Mouse (Mus musculus) embryonic facial prominence, embryonic 11.5 days (tissue): ENCODE measurements around the gene Pcbp4. TPM values are rescaled to one million over a fixed set of nuclear protein-coding genes. Genes with fewer than 3 reads are reported as not detected.
A peak's percentile ranks its signal among the peaks of the same experiment; 100 is the strongest.

Source experiments
- ATAC-seq: fragments of 200-750 bp; cut with Nextera tagmentation; replicated peaks from 2 replicates; pipeline ENCODE4 v1.8.0; 2017; ENCODE audit warnings: low read depth; ENCODE audit not compliant: insufficient number of reproducible peaks, low FRiP score, low TSS enrichment
- DNase-seq: peaks from one replicate; pipeline ENCODE4 v3.0.0-alpha.2; 2015; ENCODE audit warnings: low spot score
- H3K27ac ChIP-seq: fragments of 300-500 bp; sonication (generic); replicated peaks from 2 replicates; pipeline ENCODE4 v1.5.1; 2014; ENCODE audit warnings: mild to moderate bottlenecking, low read depth, low read length, control low read depth
- H3K27me3 ChIP-seq: fragments of 300-500 bp; sonication (generic); 2 replicates; pipeline ENCODE4 v1.6.1; 2014; ENCODE audit warnings: mild to moderate bottlenecking, low read length, moderate library complexity, mixed read lengths; ENCODE audit not compliant: control insufficient read depth, insufficient read depth
- H3K36me3 ChIP-seq: fragments of 300-500 bp; sonication (generic); replicated peaks from 2 replicates; pipeline ENCODE4 v1.6.1; 2014; ENCODE audit warnings: low read depth, mild to moderate bottlenecking, low read length, moderate library complexity, mixed read lengths; ENCODE audit not compliant: control insufficient read depth, insufficient read depth
- H3K4me1 ChIP-seq: fragments of 300-500 bp; sonication (generic); 2 replicates; pipeline ENCODE4 v1.6.1; 2014; ENCODE audit warnings: low read length, mixed read lengths; ENCODE audit not compliant: control insufficient read depth, insufficient read depth
- H3K4me2 ChIP-seq: fragments of 300-500 bp; sonication (generic); 2 replicates; pipeline ENCODE4 v1.6.1; 2014; ENCODE audit warnings: low read depth, mild to moderate bottlenecking, control low read depth, low read length, moderate library complexity
- H3K4me3 ChIP-seq: fragments of 300-500 bp; sonication (generic); 2 replicates; pipeline ENCODE4 v1.5.1; 2014; ENCODE audit warnings: low read depth, low read length, control low read depth
- H3K9ac ChIP-seq: fragments of 300-500 bp; sonication (generic); replicated peaks from 2 replicates; pipeline ENCODE4 v1.6.1; 2014; ENCODE audit warnings: mild to moderate bottlenecking, control low read depth, low read length
- H3K9me3 ChIP-seq: fragments of 300-500 bp; sonication (generic); replicated peaks from 2 replicates; pipeline ENCODE4 v1.6.1; 2016; ENCODE audit warnings: mild to moderate bottlenecking, low read length, inconsistent platforms, mixed read lengths; ENCODE audit not compliant: control insufficient read depth
- WGBS: fragments of 180-500 bp; shearing (Covaris S2); extraction: QIAGEN DNeasy Blood & Tissue Kit; methylation state at CpG from one replicate; pipeline ENCODE4 v1.1.7; 2014; 5-methylcytosine and 5-hydroxymethylcytosine counted together
- polyA plus RNA-seq: library from polyadenylated mRNA; unstranded; fragments of >200 nt; fragmentation: Nextera tagmentation; extraction: Ambion mirVana; gene quantifications from 2 replicates; pipeline ENCODE4 v1.2.1, GENCODE M21; 2014

Gene Pcbp4
- polyA plus RNA-seq, 1 experiment from 2014 or later: 165 TPM

DNA sequence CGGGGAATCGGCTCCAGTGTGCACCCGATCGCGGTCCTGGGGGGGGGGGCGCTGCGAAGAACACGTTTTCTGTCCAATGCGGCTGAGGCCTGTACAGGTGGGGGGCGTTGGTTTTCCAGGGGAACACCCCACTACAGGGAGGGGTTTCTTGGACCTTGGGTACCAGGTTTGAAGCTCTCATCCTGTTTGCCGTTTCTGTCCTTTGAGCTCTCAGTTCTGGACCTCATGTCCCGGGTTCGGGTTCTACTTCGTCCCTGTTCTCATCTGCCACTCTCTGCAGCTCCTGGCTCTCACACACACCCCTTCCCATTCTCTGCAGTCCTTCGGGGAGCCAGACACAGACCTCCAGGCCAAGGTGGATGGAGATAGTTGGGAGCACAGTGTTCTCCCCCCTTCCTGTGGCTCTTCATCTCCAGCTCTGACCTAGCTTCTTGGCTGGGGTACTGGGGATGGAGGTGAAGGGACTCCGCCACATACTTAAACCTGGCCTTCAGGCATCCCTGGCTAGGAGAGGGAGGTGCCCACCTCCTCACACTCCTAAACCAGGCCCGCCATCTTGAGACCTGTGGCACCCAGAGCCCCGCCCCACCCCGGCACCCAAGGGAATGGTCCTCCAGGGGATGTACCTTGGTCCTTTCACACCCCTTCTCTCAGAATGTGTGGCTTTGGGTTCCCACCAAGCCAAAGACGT lies 1.1 kb downstream of the Pcbp4 start:
- H3K36me3 ChIP-seq: no peaks in the 10 kb centered on the region
- H3K27me3 ChIP-seq: no peaks in the 10 kb centered on the region
- H3K4me1 ChIP-seq: peaks cover 30% of the 10 kb centered on the region
- H3K9me3 ChIP-seq: no peaks in the 10 kb centered on the region
- peak overlapping the region; percentile 84 for H3K4me3 ChIP-seq
- WGBS: under 1% methylated on average over 13 of the region's 20 CpGs
- H3K27ac ChIP-seq: peak overlapping the region; percentile 93
- H3K4me2 ChIP-seq: peak overlapping the region; percentile 96
- ATAC-seq: 0 out of 2 replicates have a peak, but pooled peaks have one; percentile 0
- peak overlapping the region; percentile 83 for H3K9ac ChIP-seq
- peak; percentile 56 for DNase-seq

DNA sequence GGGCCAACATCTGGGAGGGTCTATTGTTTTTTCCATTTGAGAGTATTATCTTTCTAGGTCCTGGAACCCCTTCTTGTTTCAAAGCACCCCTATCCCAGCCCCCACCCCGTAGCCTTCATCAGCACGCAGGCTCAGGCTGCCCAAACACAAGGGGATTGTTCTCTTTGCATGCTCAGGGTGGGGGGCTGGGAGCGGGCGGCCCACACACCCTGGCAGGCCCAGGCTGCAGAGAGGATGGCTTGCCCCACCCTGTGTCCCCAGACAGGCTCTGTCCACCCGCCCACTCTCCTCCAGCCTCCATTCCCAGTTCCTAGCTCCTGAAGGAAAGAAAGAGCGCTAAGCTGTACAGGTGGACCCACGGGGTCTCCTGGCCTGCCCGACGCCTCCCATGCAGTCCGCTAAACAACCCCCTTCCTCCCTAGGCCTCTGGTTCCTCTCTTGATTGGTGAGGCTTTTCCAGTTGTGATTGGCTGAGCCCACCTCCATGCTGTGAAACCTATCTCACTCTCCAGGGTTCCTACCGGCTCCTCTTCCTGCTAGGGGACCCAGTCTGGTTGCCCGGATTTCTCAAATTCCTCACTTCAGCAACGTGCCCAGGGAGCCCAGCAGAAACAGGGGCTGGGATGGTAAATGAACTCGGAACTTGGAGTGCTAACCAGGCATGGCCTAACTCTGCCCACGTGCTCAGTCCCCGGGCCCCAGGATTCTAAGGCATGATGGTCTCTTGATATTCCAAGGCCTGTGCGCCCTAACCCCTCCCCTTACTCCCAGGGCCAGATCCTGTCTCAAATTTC lies 2.0 kb downstream of the Pcbp4 start:
- WGBS: under 1% methylated on average over 17 of the region's 17 CpGs
- Histone ChIP-seq H3K27me3 (no peaks in the 10 kb centered on the region), H3K36me3 (no peaks in the 10 kb centered on the region), H3K4me2 (peak overlapping the region; percentile 96), H3K4me3 (peak overlapping the region; percentile 84), H3K9me3 (no peaks in the 10 kb centered on the region), H3K4me1 (peaks cover 30% of the 10 kb centered on the region), H3K9ac (peak overlapping the region; percentile 83), H3K27ac (peak overlapping the region; percentile 93)
- ATAC-seq (no peak; the same call in 1 of the 2 replicates), DNase-seq (peak; percentile 77)

DNA sequence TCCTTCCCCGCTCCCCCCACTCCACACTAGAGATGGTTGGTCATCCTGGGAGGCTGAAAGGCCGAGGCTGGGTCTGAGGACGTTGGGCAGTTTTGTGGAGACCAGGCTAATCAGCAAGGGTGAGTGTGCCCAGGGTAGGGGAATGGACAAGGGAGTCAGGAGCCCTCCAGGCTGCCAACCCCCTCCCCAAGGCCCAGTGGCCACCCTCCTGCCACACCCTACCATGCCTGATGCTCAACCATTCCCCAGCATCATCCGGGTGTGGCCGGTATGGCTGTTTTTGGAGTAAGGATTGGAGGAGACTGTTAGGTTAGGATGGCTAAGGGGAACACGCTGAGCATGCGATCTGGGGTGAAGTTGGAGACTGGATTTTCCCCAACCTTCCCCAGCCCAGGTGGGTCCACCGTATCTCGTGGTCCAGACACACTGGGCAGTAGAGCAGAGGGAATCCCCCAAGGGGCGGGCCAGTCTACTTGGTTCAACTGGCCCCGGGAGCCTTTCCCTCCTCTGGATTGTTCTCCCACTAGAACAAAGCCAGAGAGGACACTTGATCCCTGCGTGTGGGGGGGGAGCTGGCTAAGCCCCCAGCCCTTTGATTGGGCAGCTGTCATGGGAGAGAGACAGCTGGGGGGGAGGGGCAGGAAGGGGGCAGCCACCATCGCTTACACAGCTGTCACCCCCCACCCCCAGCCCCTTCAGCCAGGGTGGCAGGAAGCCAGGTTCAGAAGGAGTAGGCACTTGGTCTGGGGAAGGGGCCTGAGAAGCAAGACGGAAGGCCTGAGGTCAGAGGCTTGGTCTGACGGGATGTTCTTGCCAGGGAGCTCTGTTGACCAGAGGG lies 3.5 kb downstream of the Pcbp4 start:
- Histone ChIP-seq H3K4me1 (peaks cover 26% of the 10 kb centered on the region), H3K9me3 (no peaks in the 10 kb centered on the region), H3K9ac (peak overlapping the region; percentile 83), H3K27me3 (no peaks in the 10 kb centered on the region), H3K4me2 (peak overlapping the region; percentile 96), H3K4me3 (peak overlapping the region; percentile 84), H3K27ac (peak overlapping the region; percentile 93), H3K36me3 (peaks cover 3% of the 10 kb centered on the region; the same call in 1 of the 2 replicates)
- 28% methylated on average over 13 of the region's 15 CpGs for WGBS
- DNase-seq: peak; percentile 73
- ATAC-seq: 0 out of 2 replicates have a peak, but pooled peaks have one; percentile 1

DNA sequence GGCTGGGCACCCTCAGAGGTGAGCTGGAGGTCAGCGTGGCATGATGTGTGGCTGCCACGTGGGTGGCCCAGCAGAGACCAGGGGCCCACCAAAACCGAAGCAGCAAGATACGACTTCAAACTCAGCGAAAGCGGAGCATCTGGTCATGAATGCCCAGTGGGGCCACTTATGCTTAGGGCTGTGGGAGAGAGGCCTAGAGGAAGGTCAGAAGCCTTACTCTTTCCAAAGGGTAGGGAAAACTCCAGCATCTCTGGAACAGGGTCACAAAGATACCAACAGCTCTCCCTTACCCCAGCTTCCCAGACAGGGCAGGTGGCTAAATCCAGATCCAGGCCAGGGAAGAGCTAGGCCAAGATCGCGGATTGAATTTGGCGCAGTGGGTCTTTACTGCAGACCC lies 4.1 kb downstream of the Pcbp4 start:
- Histone ChIP-seq H3K4me2 (peak overlapping the region; percentile 96), H3K4me1 (peaks cover 26% of the 10 kb centered on the region), H3K27ac (peak overlapping the region; percentile 93), H3K27me3 (no peaks in the 10 kb centered on the region), H3K9me3 (no peaks in the 10 kb centered on the region), H3K36me3 (peaks cover 3% of the 10 kb centered on the region; the same call in 1 of the 2 replicates), H3K4me3 (peak overlapping the region; percentile 84), H3K9ac (peak overlapping the region; percentile 83)
- no peak for ATAC-seq
- DNase-seq: peak; percentile 45
- 43% methylated on average over 9 of the region's 9 CpGs for WGBS

DNA sequence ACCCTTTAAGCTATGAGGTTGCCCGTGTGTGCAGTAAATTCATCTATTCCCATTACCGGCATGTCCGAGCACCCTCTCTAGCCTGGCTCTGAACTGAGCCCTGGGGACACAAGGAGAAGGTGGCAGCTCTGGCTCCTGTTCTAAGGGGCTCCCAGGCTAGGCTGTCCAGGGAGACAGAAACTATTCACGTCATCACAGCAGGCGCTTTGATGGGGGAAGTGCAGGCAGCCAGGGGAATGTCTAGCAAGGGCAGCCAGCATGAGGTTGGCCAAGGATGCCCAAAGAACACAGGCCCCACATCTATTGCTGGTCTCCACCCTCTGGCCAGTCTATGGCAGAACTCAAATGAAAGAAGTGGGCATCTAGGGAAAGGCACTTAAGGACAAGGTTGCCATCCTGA lies 4.8 kb downstream of the Pcbp4 start:
- Histone ChIP-seq H3K9ac (no peak overlapping the region; the same call in 1 of the 2 replicates), H3K4me1 (peaks cover 26% of the 10 kb centered on the region), H3K27ac (no peak overlapping the region)

DNA sequence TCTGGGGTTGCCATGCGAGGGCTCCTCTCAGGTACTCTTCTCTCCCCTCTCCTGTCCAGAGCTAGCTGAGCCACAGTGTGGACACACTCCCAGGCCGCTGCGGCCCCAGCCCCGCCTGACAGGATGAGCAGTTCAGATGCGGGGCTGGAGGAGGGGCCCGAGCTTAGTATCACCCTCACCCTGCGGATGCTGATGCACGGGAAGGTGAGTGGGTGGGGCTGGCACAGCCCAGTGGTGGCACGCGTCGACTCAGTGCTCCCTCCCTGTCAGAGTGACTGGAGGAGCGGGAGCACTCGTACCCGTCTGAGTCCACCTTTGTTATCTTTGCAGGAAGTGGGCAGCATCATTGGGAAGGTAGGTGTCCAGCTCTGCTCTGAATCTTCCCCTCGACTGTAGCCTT lies 6.9 kb downstream of the Pcbp4 start:
- DNase-seq (no peak), ATAC-seq (no peak)
- Histone ChIP-seq H3K4me3 (no peak overlapping the region), H3K4me1 (peaks cover 28% of the 10 kb centered on the region), H3K36me3 (peaks cover 11% of the 10 kb centered on the region), H3K27ac (no peak overlapping the region), H3K4me2 (no peak overlapping the region), H3K9ac (no peak overlapping the region), H3K9me3 (no peaks in the 10 kb centered on the region), H3K27me3 (no peaks in the 10 kb centered on the region)
- 79% methylated on average over 15 of the region's 15 CpGs for WGBS

More for the DNA sequence above, 4.8 kb downstream of the Pcbp4 start:
- ATAC-seq (no peak), DNase-seq (no peak)
- WGBS: 76% methylated on average over 5 of the region's 5 CpGs
- Histone ChIP-seq H3K36me3 (peaks cover 5% of the 10 kb centered on the region), H3K9me3 (no peaks in the 10 kb centered on the region), H3K27me3 (no peaks in the 10 kb centered on the region), H3K4me2 (peak overlapping the region; percentile 19; the same call in 1 of the 2 replicates), H3K4me3 (no peak overlapping the region; the same call in 1 of the 2 replicates)

DNA sequence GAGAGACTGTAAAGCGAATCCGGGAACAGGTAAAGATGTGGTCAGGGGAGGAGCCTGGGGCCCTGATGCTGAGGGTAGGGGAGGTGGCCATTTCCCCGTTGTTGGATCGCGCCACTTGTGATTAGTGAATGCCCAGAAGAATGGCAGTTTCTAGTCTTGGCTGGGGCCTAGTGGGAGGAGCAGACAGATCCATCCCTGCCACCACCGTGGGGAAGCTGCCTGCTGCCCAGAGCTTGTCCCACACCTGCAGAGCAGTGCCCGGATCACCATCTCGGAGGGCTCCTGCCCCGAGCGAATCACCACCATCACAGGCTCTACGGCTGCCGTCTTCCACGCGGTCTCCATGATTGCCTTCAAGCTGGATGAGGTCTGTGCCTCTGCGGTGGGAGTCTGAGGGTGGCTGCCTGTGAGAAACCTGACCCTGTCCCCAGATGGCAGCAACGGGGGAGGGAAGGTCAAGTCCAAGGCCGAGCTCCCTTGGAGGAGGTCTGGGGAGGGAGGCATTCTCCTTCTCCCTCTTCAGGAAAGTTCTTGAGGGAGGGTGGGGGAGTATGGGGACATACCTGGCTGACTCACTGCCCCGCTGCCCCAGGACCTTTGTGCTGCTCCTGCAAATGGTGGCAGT lies 7.4 kb downstream of the Pcbp4 start:
- Histone ChIP-seq H3K4me2 (no peak overlapping the region), H3K36me3 (peaks cover 11% of the 10 kb centered on the region), H3K27me3 (no peaks in the 10 kb centered on the region), H3K27ac (no peak overlapping the region), H3K4me1 (peaks cover 30% of the 10 kb centered on the region), H3K4me3 (no peak overlapping the region), H3K9me3 (no peaks in the 10 kb centered on the region), H3K9ac (no peak overlapping the region)
- ATAC-seq (no peak), DNase-seq (no peak)
- WGBS: 66% methylated on average over 18 of the region's 18 CpGs
